Mouse (Mus musculus) forelimb bud, embryonic 11.5 days (tissue): ENCODE measurements at regions not wholly inside any gene's neighbourhood (a gene's known extent, or its start where the extent isn't known, plus 50 kb on each side); places are given as distances from the start of the nearest gene placed in this dataset.

ENCODE experiments used
- DNase-seq: peaks from one replicate; pipeline ENCODE4 v3.0.0-alpha.2; 2012; ENCODE audit warnings: low read depth, low spot score

GRCm38 (mm10) chr2:61922496-61922895, 119.8 kb downstream of the Tbr1 start:
- no peak for DNase-seq

- DNase-seq: no peak
These were observed 108.0 kb upstream of the Slc4a10 start for GRCm38 (mm10) chr2:61938296-61938695.

DNA sequence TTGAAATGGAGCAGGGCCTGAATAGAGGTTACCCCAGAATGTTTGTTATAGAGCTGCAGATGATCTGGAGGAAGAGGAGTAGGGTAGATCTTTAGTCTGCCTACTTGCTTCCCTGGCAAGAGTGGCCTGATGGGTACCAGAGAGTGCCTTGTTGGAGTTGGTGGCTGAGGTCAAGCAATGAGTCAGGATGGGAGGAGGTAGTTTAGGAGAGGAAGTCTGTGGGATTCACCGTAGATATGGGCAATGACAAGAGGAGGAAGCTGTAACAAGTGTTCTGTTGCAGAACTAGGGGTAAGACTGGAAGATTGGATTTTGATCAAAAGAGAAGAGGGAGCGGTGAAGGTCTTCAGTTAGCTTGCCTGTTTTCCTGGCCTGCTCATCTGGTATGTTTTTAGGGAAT, 80.3 kb upstream of the Slc4a10 start:
- DNase-seq: no peak

- DNase-seq: peak; percentile 7
These were observed 78.5 kb upstream of the Slc4a10 start for GRCm38 (mm10) chr2:61967724-61968123.

- no peak for DNase-seq
These were observed 76.2 kb upstream of the Slc4a10 start for GRCm38 (mm10) chr2:61970029-61970428.

DNA sequence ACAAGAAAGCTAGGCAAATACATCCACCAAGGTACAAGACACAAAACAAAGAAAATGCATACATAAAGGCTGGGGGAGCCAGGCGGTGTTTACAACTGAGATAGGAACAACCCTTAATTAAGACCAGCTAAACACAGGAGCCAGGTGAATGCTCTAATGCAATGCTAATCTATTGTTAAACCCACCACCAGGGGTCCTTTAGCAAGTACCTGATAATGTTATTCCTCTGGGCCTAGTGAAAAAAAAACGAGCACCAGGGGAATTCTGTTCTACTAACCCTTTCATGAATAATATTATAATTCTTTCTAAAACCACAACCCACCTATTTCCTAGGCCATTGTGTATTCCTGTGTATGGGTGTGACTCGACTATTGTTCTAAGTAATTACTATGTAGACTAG, 61.5 kb upstream of the Slc4a10 start:
- DNase-seq: no peak

GRCm38 (mm10) chr2:61986967-61987550, 59.2 kb upstream of the Slc4a10 start:
- no peak for DNase-seq
